Mouse (Mus musculus) brain, embryonic 14.5 days (tissue): Measurements from ENCODE around the gene Rif1.

Experiments used
- CTCF ChIP-seq: fragments of 200-500 bp; IDR thresholded peaks from 2 replicates; pipeline ENCODE4 v1.5.1; 2012; ENCODE audit warnings: inconsistent platforms, mild to moderate bottlenecking, moderate library complexity, borderline replicate concordance; ENCODE audit not compliant: insufficient read depth, insufficient read length; ENCODE audit errors: extremely low read depth
- POLR2A ChIP-seq: fragments of 200-500 bp; IDR thresholded peaks from 2 replicates; pipeline ENCODE4 v1.6.1; 2012; ENCODE audit warnings: mild to moderate bottlenecking, inconsistent platforms, borderline replicate concordance; ENCODE audit not compliant: poor library complexity, insufficient read depth, insufficient read length, severe bottlenecking; ENCODE audit errors: extremely low read depth

- TF ChIP-seq CTCF, result no peak
- no peak for TF ChIP-seq POLR2A
Observed at GRCm38 (mm10) chr2:52050823-52051222, 21.8 kb upstream of the Rif1 start.
